Mouse (Mus musculus) liver, adult 2 months (tissue): Measurements from ENCODE around the gene Vcp. TPM values are rescaled to one million over a fixed set of nuclear protein-coding genes. Genes with fewer than 3 reads are reported as not detected.

Experiments
- DNase-seq: peaks from one replicate; pipeline ENCODE4 v3.0.0-alpha.2; 2011; ENCODE audit warnings: low read depth, low spot score; ENCODE audit errors: extremely low read depth
- H3K27ac ChIP-seq: fragments of 200-500 bp; replicated peaks from 2 replicates; pipeline ENCODE4 v1.5.1; 2012; ENCODE audit warnings: low read depth, mild to moderate bottlenecking, control low read depth, inconsistent platforms, low read length; ENCODE audit not compliant: insufficient read depth
- H3K27me3 ChIP-seq: fragments of 200-500 bp; 2 replicates; pipeline ENCODE4 v1.6.1; 2012; ENCODE audit warnings: mild to moderate bottlenecking, moderate library complexity, low read length, inconsistent platforms; ENCODE audit not compliant: control insufficient read depth, insufficient read depth
- H3K36me3 ChIP-seq: fragments of 200-500 bp; 2 replicates; pipeline ENCODE4 v1.6.1; 2012; ENCODE audit warnings: low read length, inconsistent platforms; ENCODE audit not compliant: control insufficient read depth, insufficient read depth
- H3K4me1 ChIP-seq: fragments of 200-500 bp; 2 replicates; pipeline ENCODE4 v1.6.1; 2011; ENCODE audit warnings: low read length; ENCODE audit not compliant: control insufficient read depth, insufficient read depth
- H3K4me3 ChIP-seq: fragments of 200-500 bp; 2 replicates; pipeline ENCODE4 v1.5.1; 2011; ENCODE audit warnings: low read depth, mild to moderate bottlenecking, control low read depth, low read length, moderate library complexity; ENCODE audit not compliant: insufficient read depth
- H3K79me2 ChIP-seq: fragments of 200-500 bp; 2 replicates; pipeline ENCODE4 v1.6.1; 2012; ENCODE audit warnings: inconsistent platforms, mild to moderate bottlenecking, low read length, moderate library complexity; ENCODE audit not compliant: control insufficient read depth, insufficient read depth
- H3K9ac ChIP-seq: fragments of 200-500 bp; 2 replicates; pipeline ENCODE4 v1.6.1; 2012; ENCODE audit warnings: low read depth, mild to moderate bottlenecking, control low read depth, inconsistent platforms, low read length
- CTCF ChIP-seq: fragments of 200-500 bp; IDR thresholded peaks from 2 replicates; pipeline ENCODE4 v1.5.1; 2011; ENCODE audit warnings: low read depth, low read length, control low read depth
- POLR2A ChIP-seq: fragments of 200-500 bp; IDR thresholded peaks from 2 replicates; pipeline ENCODE4 v1.6.1; 2011; ENCODE audit warnings: low read length, control low read depth; ENCODE audit not compliant: insufficient read depth; ENCODE audit errors: extremely low read depth
- WGBS: fragments of 180-500 bp; shearing (Covaris S2); methylation state at CpG from one replicate; pipeline ENCODE4 v1.1.7; 2018; 5-methylcytosine and 5-hydroxymethylcytosine counted together
- polyA plus RNA-seq: library from polyadenylated mRNA; depleted of rRNA; stranded (reverse); fragments of >200 nt; gene quantifications from 2 replicates; pipeline ENCODE4 v1.2.3, GENCODE M21; 2012
- total RNA-seq: library from RNA; depleted of rRNA; stranded (reverse); fragments of >200 nt; gene quantifications from 2 replicates; pipeline ENCODE4 v1.2.3, GENCODE M21; 2014

The Vcp gene
- total and polyA plus RNA-seq, 2 experiments = 157 to 182 TPM

GRCm38 (mm10) chr4:42951206-42952195 is 48.8 kb downstream of the Vcp start:
- H3K9ac ChIP-seq = no peak overlapping the region
- H3K27ac ChIP-seq = no peak overlapping the region
- no peaks in the 10 kb centered on the region for H3K27me3 ChIP-seq
- TF ChIP-seq CTCF = no peak
- no peak for TF ChIP-seq POLR2A
- H3K36me3 ChIP-seq = no peaks in the 10 kb centered on the region
- DNase-seq = no peak
- WGBS = 86% methylated on average over 11 of the region's 11 CpGs
- no peak overlapping the region for H3K4me3 ChIP-seq
- no peaks in the 10 kb centered on the region for H3K79me2 ChIP-seq
- H3K4me1 ChIP-seq = peaks cover 6% of the 10 kb centered on the region; the same call in 1 of the 2 replicates

- no peaks in the 10 kb centered on the region for H3K79me2 ChIP-seq
- no peaks in the 10 kb centered on the region for H3K36me3 ChIP-seq
- WGBS = 7% methylated on average over 23 of the region's 27 CpGs
- H3K4me1 ChIP-seq = peaks cover 6% of the 10 kb centered on the region; the same call in 1 of the 2 replicates
- peak; percentile 36 for DNase-seq
- no peak for TF ChIP-seq CTCF
- no peak for TF ChIP-seq POLR2A
- H3K9ac ChIP-seq = peak overlapping the region; percentile 88
- peak overlapping the region; percentile 78 for H3K27ac ChIP-seq
- no peaks in the 10 kb centered on the region for H3K27me3 ChIP-seq
- H3K4me3 ChIP-seq = peak overlapping the region; percentile 84
These were observed 50.2 kb downstream of the Vcp start for GRCm38 (mm10) chr4:42950065-42950558.

- Histone ChIP-seq H3K36me3 (no peaks in the 10 kb centered on the region), H3K79me2 (no peaks in the 10 kb centered on the region), H3K27ac (peak within 1 kb of the TSS; percentile 78), H3K4me1 (peaks cover 6% of the 10 kb centered on the region; the same call in 1 of the 2 replicates), H3K4me3 (peak within 1 kb of the TSS; percentile 84), H3K27me3 (no peaks in the 10 kb centered on the region), H3K9ac (peak within 1 kb of the TSS; percentile 88)
- TF ChIP-seq CTCF (no peak), POLR2A (peak; percentile 59; the same call in 1 of the 2 replicates)
- under 1% methylated on average over 39 of the region's 39 CpGs for WGBS
- DNase-seq = peak; percentile 96
These were observed 50.6 kb downstream of the Vcp start, which contains the start of gene Dnajb5 for GRCm38 (mm10) chr4:42949676-42950051. Gene Dnajb5, plus strand, starts transcription at chr4:42949814.

- H3K9ac ChIP-seq = peak overlapping the region; percentile 45; the same call in 1 of the 2 replicates
These were observed 51.1 kb downstream of the Vcp start for GRCm38 (mm10) chr4:42949051-42949675.

GRCm38 (mm10) chr4:42948527-42948926 is 51.8 kb downstream of the Vcp start:
- 42% methylated on average over 13 of the region's 13 CpGs for WGBS
- no peak overlapping the region for H3K27ac ChIP-seq
- TF ChIP-seq CTCF (no peak), POLR2A (no peak)
- no peaks in the 10 kb centered on the region for H3K27me3 ChIP-seq
- no peaks in the 10 kb centered on the region for H3K79me2 ChIP-seq
- DNase-seq = no peak
- peaks cover 6% of the 10 kb centered on the region; the same call in 1 of the 2 replicates for H3K4me1 ChIP-seq
- H3K9ac ChIP-seq = no peak overlapping the region
- H3K4me3 ChIP-seq = no peak overlapping the region
- H3K36me3 ChIP-seq = no peaks in the 10 kb centered on the region

More at GRCm38 (mm10) chr4:42949051-42949675, 51.1 kb downstream of the Vcp start:
- no peak overlapping the region for H3K27ac ChIP-seq
- TF ChIP-seq POLR2A = no peak
- no peak for TF ChIP-seq CTCF
- H3K36me3 ChIP-seq = no peaks in the 10 kb centered on the region
- peak overlapping the region; percentile 29 for H3K4me3 ChIP-seq
- no peak for DNase-seq
- H3K79me2 ChIP-seq = no peaks in the 10 kb centered on the region
- no peaks in the 10 kb centered on the region for H3K27me3 ChIP-seq
- peaks cover 6% of the 10 kb centered on the region; the same call in 1 of the 2 replicates for H3K4me1 ChIP-seq
- whole genome bisulfite sequencing = 11% methylated on average over 14 of the region's 14 CpGs
